Mouse (Mus musculus) cerebral cortex, adult 2 months (tissue): Measurements from ENCODE around the gene Abcc10.

Experiments used
- WGBS: fragments of 180-500 bp; shearing (Covaris S2); methylation state at CpG from one replicate; pipeline ENCODE4 v1.1.7; 2018; 5-methylcytosine and 5-hydroxymethylcytosine counted together

Abcc10 gene

GRCm38 (mm10) chr17:46259675-46260074 is 68.5 kb downstream of the Abcc10 start:
- WGBS: 85% methylated on average over 17 of the region's 17 CpGs

- 78% methylated on average over 30 of the region's 30 CpGs for WGBS
Measured at GRCm38 (mm10) chr17:46258279-46259053, 69.7 kb downstream of the Abcc10 start.

- WGBS: 22% methylated on average over 6 of the region's 6 CpGs
Measured at GRCm38 (mm10) chr17:46255147-46255546, 73.0 kb downstream of the Abcc10 start.

GRCm38 (mm10) chr17:46254106-46254505 is 74.0 kb downstream of the Abcc10 start:
- 1% methylated on average over 54 of the region's 54 CpGs for WGBS

GRCm38 (mm10) chr17:46253452-46254084 is 74.6 kb downstream of the Abcc10 start, which contains the start of gene Lrrc73:
TSS of gene Lrrc73 (plus strand) at chr17:46253531.
- WGBS: 1% methylated on average over 47 of the region's 48 CpGs
